Mouse (Mus musculus): ENCODE results near the gene Ncln.

DNA sequence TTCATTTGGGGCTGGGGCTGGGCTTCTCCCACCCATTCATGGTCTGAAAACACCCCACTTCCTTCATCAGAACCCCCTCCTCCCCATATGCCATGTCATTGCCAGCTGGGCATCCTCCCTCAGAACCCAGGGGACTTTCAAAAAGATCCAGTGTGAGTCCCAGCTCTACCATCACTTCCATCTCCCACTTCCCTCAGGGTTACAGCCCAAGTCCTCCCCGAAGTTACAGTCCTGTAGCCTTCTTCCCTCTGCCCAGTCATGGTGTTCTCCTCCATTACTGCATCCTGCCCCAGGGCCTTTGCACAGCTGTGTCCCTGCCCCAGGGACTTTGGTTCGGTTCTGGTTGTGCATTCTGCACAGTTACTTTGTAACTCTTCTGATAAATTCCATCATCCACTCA is 42.1 kb downstream of the Ncln start:
- TF ChIP-seq CTCF (conservative IDR thresholded peaks at IDR 0.05; ENCODE audit: low read length) (no peak), POU5F1 (IDR thresholded peaks at IDR 0.05; ENCODE audit: borderline replicate concordance, low read length) (no peak), NANOG (IDR thresholded peaks at IDR 0.05; ENCODE audit: borderline replicate concordance, low read length) (no peak)

Measured in E14TG2a.4 (cell line).